Mouse (Mus musculus) ES-Bruce4 (cell line): ENCODE results near the gene Telo2. TPM values are rescaled to one million over a fixed set of nuclear protein-coding genes. Genes with fewer than 3 reads are reported as not detected.

Experiments used
- H3K27ac ChIP-seq: 2 replicates; pipeline ENCODE4 v1.5.1; 2012; ENCODE audit warnings: low read length, inconsistent platforms; ENCODE audit not compliant: insufficient read depth
- H3K27me3 ChIP-seq: 2 replicates; pipeline ENCODE4 v1.6.1; 2012; ENCODE audit warnings: mild to moderate bottlenecking, low read length, inconsistent platforms; ENCODE audit not compliant: control insufficient read depth, poor library complexity, insufficient read depth, severe bottlenecking
- H3K36me3 ChIP-seq: 2 replicates; pipeline ENCODE4 v1.6.1; 2012; ENCODE audit warnings: inconsistent platforms, mild to moderate bottlenecking, low read length, moderate library complexity; ENCODE audit not compliant: control insufficient read depth, poor library complexity, insufficient read depth, severe bottlenecking
- H3K4me1 ChIP-seq: one replicate; pipeline ENCODE4 v1.8.1; 2011; ENCODE audit warnings: low read length; ENCODE audit not compliant: control insufficient read depth, insufficient read depth
- H3K4me3 ChIP-seq: 2 replicates; pipeline ENCODE4 v1.5.1; 2011; ENCODE audit warnings: low read depth, mild to moderate bottlenecking, low read length
- H3K9ac ChIP-seq: 2 replicates; pipeline ENCODE4 v1.6.1; 2012; ENCODE audit warnings: low read depth, mild to moderate bottlenecking, inconsistent platforms; ENCODE audit not compliant: poor library complexity, severe bottlenecking
- H3K9me3 ChIP-seq: replicated peaks from 2 replicates; pipeline ENCODE4 v1.6.1; 2012; ENCODE audit warnings: mild to moderate bottlenecking, low read length, inconsistent platforms; ENCODE audit not compliant: control insufficient read depth, poor library complexity, insufficient read depth, severe bottlenecking
- CTCF ChIP-seq: IDR thresholded peaks from one replicate; pipeline ENCODE4 v1.8.1; 2011; ENCODE audit warnings: low read depth, low read length
- EP300 ChIP-seq: IDR thresholded peaks from 2 replicates; pipeline ENCODE4 v1.6.1; 2011; ENCODE audit warnings: low read depth, low read length; ENCODE audit not compliant: insufficient read depth
- POLR2A ChIP-seq: IDR thresholded peaks from one replicate; pipeline ENCODE4 v1.8.1; 2011; ENCODE audit warnings: low read length; ENCODE audit not compliant: insufficient read depth
- polyA plus RNA-seq: library from polyadenylated mRNA; stranded (reverse); fragments of >200 nt; gene quantifications from 2 replicates; pipeline ENCODE4 v1.2.4, GENCODE M21; 2011; ENCODE audit warnings: low read depth; ENCODE audit not compliant: missing spikeins, insufficient read depth, insufficient read length

Gene Telo2
- polyA plus RNA-seq, 1 experiment = 17.1 TPM

DNA sequence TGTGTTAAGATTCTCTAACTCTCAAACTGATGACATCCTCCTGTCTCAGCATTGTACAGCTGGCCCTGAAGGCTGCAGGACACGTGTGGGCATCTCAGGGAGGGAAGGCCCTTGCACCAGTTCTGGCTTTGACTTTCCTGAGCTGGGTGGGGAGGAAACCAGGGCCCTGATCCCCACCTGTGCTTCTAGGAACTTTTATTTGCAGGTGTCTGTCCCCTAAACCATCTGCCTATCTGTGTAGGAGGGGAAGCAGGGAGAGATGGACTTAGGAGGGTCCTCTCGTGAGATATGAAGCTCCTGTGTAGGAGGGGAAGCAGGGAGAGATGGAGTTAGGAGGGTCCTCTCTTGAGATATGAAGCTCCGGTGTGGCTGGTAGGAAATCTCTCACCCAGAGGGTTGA lies 32.9 kb downstream of the Telo2 start:
- Histone ChIP-seq H3K27ac (no peak overlapping the region), H3K4me1 (no peaks in the 10 kb centered on the region), H3K27me3 (no peaks in the 10 kb centered on the region), H3K9ac (no peak overlapping the region), H3K36me3 (no peaks in the 10 kb centered on the region), H3K9me3 (no peaks in the 10 kb centered on the region), H3K4me3 (no peak overlapping the region)
- TF ChIP-seq EP300 (no peak), POLR2A (no peak), CTCF (no peak)

DNA sequence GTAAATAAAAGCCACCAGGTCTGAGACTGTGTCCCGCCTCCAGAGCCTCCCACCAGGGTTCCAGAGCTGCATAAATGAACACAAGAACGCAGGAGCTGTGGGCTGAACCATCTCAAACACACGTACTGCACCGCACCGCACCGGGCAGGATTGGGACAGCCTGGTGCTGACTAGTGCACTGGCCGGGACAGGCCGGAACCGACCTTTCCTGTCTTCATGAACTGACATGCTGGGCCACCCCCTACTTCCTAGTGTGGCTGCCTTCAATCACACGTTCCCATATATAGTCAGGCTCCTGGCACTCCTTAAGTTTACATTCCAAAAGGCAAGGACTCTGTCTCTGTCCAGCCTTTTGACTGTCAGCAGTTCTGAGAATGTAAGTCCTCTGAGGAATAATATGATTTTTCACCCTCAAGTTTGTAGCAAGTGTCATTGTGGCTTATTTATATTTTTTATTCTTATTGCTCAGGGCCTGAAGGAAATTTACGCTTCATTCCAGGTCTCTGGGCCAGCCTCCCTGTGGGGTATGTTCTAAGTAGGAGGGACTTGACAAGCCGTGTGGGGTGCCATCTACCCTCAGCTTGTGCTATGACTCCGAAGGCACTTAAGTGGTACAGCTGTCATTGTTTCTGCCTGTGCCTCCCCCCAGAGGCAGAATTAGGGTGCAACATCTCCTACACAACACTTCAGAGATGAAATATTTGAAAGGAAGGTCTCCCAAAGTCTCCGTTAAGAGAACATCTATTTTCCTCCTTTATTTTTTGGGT lies 33.5 kb downstream of the Telo2 start:
- Histone ChIP-seq H3K9me3 (no peaks in the 10 kb centered on the region), H3K9ac (no peak overlapping the region), H3K4me1 (no peaks in the 10 kb centered on the region), H3K27ac (no peak overlapping the region), H3K36me3 (no peaks in the 10 kb centered on the region), H3K4me3 (no peak overlapping the region), H3K27me3 (no peaks in the 10 kb centered on the region)
- TF ChIP-seq POLR2A = no peak
- TF ChIP-seq EP300 = no peak
- TF ChIP-seq CTCF = no peak

DNA sequence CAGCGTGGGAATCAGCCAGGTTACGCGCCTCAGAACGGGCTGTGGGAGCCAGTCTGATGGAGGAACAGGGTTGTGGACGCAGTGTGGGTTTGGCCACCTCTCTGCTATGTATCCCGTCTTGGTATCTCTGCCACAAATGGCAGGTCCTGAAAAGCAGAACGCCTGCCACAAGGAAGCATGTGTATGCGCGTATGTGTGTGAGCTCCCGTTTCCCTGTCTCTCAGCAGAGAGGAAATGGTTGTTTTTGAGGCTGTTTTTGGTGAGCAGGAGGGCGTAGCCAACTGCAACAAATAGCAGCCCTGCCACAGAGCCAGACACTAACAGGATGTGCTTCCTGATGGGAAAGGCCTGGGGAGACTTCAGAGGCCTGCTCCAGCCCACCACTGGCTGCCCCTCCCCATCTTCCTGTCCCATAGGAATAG lies 34.8 kb downstream of the Telo2 start:
- Histone ChIP-seq H3K9ac (no peak overlapping the region), H3K27ac (no peak overlapping the region), H3K27me3 (no peaks in the 10 kb centered on the region), H3K9me3 (no peaks in the 10 kb centered on the region), H3K4me1 (no peaks in the 10 kb centered on the region), H3K36me3 (no peaks in the 10 kb centered on the region), H3K4me3 (no peak overlapping the region)
- TF ChIP-seq CTCF (no peak), EP300 (no peak), POLR2A (no peak)

GRCm38 (mm10) chr17:25080210-25080609 lies 35.6 kb downstream of the Telo2 start:
- Histone ChIP-seq H3K9ac (no peak overlapping the region), H3K4me3 (no peak overlapping the region), H3K4me1 (no peaks in the 10 kb centered on the region), H3K9me3 (no peaks in the 10 kb centered on the region), H3K27ac (no peak overlapping the region), H3K27me3 (no peaks in the 10 kb centered on the region), H3K36me3 (no peaks in the 10 kb centered on the region)
- no peak for TF ChIP-seq CTCF
- TF ChIP-seq POLR2A = no peak
- TF ChIP-seq EP300 = no peak

- no peak overlapping the region for H3K27ac ChIP-seq
- H3K27me3 ChIP-seq = no peaks in the 10 kb centered on the region
- no peak overlapping the region for H3K9ac ChIP-seq
- H3K4me3 ChIP-seq = no peak overlapping the region
- no peaks in the 10 kb centered on the region for H3K4me1 ChIP-seq
- TF ChIP-seq CTCF (no peak), EP300 (no peak), POLR2A (no peak)
- H3K36me3 ChIP-seq = no peaks in the 10 kb centered on the region
- H3K9me3 ChIP-seq = no peaks in the 10 kb centered on the region
These were observed 37.9 kb downstream of the Telo2 start for GRCm38 (mm10) chr17:25077771-25078372.

DNA sequence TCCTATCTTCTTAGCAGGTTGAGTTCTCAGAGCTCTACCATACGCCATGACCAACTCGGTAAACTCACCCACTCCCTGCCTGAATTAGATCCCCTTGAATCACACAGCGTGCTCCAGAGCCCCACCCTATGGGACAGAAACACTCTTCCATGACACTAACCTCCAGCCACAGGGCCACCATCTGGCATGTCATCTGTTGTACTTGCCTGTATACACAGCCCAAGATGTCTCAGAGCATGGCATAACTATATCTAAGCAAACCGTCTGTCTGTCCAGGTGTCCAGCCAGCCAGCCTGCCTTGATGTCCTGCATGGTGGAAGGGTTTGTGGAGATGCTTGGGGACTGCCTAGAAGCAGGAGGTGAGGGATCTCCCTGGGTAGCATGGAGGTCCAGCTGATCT lies 38.9 kb downstream of the Telo2 start:
- no peak for TF ChIP-seq CTCF
- TF ChIP-seq POLR2A = no peak
- TF ChIP-seq EP300 = no peak
- H3K4me1 ChIP-seq = no peaks in the 10 kb centered on the region
- no peak overlapping the region for H3K27ac ChIP-seq
- no peak overlapping the region for H3K9ac ChIP-seq
- no peaks in the 10 kb centered on the region for H3K27me3 ChIP-seq
- H3K9me3 ChIP-seq = no peaks in the 10 kb centered on the region
- H3K4me3 ChIP-seq = no peak overlapping the region
- no peaks in the 10 kb centered on the region for H3K36me3 ChIP-seq
